Mouse (Mus musculus) induced T-regulatory cell, adult 2 months (primary cell): ENCODE data around the gene 9030612E09Rik.

ENCODE experiments used
- DNase-seq: peaks from one replicate; pipeline ENCODE4 v3.0.0-alpha.2; 2012; ENCODE audit warnings: low read depth

The 9030612E09Rik gene

GRCm38 (mm10) chr10:43174326-43175155, at the start of gene 9030612E09Rik, which contains the start of gene Sobp:
Gene 9030612E09Rik, plus strand, starts transcription at chr10:43174704.
Gene Sobp, minus strand, starts transcription at chr10:43174530.
- peak; percentile 12 for DNase-seq

GRCm38 (mm10) chr10:43128750-43129149, 45.8 kb upstream of the 9030612E09Rik start:
- DNase-seq = no peak

DNA sequence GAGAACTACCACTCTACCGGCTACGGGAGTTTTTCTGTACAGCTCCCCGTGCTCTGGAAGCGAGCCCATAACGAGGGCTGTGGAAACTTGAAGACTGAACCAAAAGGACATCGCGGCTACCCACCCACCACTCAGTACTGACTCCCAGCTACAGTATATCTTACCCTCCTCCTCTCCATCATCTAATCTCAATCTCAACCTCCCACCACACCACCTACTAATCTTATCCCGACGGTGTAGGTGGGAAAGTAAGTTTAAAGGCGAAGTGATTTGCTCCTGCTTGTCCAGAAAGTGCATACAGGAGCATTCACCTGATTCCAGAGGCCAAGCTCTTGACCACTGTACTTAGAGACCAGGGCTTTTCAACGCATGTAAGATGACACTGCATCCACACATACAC, 40.5 kb upstream of the 9030612E09Rik start:
- no peak for DNase-seq

- no peak for DNase-seq
Measured at GRCm38 (mm10) chr10:43143173-43143572, 31.3 kb upstream of the 9030612E09Rik start.

DNA sequence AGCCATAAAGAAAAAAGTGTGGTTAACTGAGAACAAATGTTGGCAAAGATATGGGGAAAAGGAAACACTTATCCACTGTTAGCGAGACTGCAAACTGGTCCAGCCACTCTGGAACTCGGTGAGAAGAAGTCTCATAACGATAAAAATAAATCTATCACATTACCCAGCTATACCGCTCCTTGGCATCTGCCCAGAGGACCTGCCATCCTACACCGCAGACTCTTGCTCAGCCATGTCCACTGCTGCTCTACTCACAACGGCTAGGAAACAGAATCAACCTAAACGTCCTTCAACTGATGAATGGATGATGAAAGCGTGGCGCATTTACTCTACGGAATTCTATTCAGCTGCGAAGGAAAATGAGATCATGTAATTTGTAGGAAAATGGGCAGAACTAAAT, 26.0 kb upstream of the 9030612E09Rik start:
- DNase-seq = no peak

DNA sequence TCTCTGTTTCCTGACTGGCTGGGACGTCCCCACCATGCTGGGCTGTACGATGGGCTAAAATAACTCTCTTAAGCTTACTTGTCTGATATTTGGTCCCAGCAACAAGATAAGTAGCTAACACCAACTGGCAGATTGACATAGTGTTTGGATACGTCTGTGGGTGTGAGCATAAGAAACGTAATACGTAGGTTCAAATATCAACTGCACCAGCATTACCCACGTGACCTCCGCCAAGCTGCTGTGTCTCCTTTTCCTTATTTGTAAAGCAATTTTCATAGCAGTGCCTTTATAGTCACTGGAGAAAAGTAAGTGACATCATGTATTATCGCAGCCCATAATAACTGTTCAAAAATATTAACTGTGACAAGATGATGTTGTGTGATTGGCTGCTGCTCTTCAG, 21.9 kb upstream of the 9030612E09Rik start:
- no peak for DNase-seq

DNA sequence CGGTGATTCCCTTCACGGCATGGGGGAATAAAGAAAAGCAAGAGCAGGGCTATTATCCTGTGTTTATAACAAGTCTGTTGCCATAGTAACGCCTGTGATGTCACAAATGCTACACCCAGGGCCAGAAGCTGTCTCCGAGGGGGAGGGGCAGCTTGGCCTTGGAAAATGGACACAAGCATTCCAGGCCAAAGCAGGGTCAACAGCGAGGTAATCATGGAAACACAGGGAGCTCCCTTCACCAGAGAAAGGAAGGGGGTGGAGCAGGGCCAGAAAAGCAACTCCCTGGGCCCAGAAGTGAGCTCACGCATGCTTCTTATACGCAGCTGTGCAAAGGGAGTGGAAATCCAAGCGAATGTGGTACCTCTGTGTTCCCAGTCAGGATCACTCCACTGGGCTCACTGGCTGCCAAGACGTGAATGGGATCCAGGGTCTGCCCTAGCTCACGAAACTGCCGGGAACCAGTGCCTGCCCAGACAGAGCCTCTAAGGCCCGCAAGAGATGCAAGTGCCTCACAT, 19.4 kb upstream of the 9030612E09Rik start:
- no peak for DNase-seq

DNA sequence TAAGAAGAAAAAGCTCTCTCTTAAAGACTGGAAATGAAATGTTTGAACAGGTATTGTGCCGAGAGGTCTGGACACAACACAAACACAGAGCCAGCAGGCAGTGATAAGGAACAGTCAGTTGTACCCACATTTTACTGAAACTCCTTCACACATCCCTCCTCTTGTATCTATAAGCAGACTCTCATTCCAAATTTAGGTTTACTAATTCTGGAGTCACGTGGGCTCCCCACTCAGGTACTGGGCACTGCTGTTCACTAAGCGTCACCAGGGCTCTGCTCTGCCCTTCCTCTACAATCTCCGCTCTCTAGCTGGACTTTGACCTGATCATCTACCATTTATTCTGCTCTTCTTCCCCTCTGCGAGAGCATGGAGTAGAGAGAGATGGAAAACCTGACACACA, 15.6 kb upstream of the 9030612E09Rik start:
- no peak for DNase-seq

- DNase-seq = no peak
Measured at GRCm38 (mm10) chr10:43159333-43159732, 15.2 kb upstream of the 9030612E09Rik start.

GRCm38 (mm10) chr10:43162318-43162717, 12.2 kb upstream of the 9030612E09Rik start:
- no peak for DNase-seq

- DNase-seq = no peak
Measured at GRCm38 (mm10) chr10:43164406-43164805, 10.1 kb upstream of the 9030612E09Rik start.

DNA sequence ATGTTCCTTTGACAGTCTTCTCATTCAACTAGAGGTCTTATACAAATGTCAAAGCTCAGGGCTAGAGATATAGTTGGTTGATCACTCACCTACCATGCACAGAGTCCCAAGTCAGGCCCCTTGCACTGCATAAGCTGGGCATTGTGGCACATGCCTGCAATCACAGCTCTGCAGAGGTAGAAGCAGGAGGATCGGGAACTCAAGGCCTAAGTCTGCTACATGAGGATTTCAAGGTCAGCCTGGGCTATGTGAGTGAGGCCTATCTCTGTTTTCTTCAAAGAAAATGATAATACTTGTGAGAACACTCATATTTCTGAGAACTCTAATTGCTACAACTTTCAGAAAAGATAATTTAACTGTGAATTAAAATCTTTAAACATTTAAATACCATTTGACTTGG, 8.4 kb upstream of the 9030612E09Rik start:
- no peak for DNase-seq

- DNase-seq = no peak
Measured at GRCm38 (mm10) chr10:43166817-43167216, 7.7 kb upstream of the 9030612E09Rik start.

DNA sequence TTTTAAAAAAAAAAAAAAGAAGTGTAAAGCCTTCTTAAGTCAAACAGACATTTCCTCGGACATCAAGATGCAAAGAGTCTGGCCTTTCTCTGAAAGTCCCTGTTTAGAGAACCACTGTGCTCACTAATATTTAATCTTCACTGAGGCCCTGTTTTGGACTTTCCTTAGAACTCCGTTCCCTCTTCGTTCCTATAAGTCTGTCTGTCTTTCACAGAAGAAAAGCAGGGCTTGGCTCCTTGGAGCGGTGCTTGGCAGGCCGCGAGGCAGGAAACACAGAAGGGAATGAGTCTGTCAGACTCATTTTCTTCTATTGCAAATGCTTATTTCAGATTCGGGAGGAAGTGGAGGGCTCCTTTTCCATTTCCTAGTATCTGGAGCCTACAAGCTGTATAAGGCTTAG, 5.7 kb upstream of the 9030612E09Rik start:
- DNase-seq = no peak

DNA sequence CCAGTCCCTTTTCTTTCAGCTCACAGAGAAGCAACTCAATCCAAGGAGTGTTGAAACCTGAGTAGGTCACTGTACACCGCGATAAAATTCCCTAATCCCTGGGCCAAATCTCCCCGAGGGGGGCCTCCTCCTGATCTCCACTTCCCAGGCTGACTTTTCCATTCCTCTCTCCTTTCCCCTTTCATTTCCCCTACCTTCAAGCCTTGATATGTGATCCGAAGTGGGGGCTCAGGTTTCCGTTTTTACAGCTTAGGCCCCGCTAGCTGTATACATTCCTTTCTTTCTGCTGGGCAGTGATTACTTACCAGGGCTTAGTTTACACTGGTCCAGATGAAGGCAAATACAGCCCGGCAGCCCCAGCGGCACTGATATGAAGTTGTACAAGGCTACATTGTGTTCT, 3.4 kb upstream of the 9030612E09Rik start:
- DNase-seq = no peak

- no peak for DNase-seq
Measured at GRCm38 (mm10) chr10:43172066-43172465, 2.4 kb upstream of the 9030612E09Rik start.

DNA sequence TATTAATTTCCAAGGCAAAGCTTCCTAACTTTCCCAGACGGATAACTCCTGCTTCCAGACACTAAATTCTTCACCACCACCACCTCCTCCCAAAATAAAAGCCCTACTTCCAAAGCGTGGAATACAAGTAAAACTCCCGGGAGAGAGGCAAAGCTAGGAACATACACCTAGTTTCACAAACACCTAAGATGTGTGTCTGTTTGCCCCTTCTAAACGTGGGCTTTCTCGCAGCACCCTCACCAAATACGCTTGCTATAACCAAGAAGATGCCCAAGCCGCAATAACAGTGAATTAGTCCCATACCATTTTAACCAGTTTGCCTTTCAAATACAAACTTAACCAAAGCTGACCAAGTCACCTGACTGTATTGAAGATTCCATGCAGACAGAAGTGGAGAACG, 1.9 kb upstream of the 9030612E09Rik start:
- no peak for DNase-seq

DNA sequence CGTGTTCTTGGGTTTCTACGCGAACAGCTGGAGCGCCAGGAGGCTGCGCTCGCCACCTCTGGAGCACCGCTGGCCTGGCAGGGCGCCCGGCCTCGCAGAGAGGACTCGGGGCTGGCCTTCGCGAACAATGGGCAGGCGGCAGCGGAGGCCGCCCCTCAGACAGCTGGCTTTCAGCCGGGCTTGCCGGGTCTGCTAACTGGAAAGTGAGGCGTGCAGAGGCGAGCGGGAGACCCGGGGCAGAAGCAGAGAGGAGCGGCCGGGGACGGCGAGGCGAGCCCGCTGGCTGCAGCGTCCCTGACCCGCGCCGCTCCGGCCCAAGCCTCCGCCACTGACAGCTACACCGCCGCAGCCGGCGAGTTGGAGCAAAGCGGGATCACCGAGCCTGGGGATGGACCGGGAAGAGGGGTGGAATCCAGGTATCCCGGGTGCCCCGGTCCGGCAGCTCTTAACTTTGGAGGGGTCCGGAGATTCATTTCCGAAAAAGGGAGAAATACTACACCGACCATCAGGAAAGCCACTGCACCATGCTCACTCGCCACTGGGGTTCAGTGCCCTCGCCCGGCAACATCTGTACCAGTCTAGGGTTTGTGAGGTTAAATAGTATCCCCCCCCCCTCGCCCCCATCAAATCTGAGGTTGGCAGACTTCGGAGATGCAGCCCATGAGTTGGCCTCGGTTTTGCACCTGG, 1.2 kb upstream of the 9030612E09Rik start:
- DNase-seq = peak; percentile 10

DNA sequence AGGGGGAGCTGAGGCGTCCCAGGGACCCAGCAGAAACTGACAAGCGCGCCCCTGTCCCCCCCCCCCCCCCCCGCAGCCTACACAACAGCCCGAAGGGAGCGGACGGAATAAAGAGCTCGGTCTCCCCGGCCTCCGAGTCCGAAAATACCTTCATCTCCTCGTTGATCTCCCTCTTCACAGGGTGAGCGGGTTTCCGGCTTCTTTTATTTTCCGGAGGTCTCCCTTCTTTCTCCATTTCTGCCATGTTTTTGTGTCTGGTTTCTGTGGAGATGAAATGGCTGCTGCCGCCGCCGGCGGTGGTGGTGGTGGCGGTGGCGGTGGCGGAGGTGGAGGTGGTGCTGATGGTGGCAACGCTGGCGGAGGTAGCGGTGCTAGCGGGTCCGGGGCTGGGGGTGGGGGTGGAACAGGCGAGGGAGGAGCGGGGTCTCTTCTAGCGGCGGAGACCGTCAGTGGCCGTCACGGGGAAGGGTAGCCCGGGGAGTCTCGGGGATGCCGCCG, 627 bp upstream of the 9030612E09Rik start:
- peak; percentile 22 for DNase-seq

DNA sequence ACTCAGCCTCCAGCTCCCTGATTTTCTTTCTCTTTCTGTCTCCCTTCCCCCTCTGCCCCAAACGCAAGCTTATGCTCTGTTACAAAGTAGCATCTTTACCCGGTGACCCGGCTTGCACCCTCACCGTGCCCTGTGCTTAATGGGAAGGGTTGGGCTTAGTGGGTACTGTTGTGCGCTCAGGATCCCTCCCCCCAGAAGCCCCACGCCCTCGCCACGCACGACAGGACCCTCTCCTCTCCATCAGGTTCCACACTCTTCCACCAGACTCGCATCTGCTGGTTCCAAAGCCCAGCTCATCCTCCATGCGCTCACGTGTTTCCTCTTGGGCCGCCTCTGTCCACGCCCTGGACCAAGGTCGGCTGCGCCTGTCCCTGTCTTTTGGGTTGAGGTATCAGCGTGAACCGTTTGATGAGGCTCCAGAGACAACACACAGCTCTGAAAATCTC, 675 bp downstream of the 9030612E09Rik start:
- peak; percentile 7 for DNase-seq

DNA sequence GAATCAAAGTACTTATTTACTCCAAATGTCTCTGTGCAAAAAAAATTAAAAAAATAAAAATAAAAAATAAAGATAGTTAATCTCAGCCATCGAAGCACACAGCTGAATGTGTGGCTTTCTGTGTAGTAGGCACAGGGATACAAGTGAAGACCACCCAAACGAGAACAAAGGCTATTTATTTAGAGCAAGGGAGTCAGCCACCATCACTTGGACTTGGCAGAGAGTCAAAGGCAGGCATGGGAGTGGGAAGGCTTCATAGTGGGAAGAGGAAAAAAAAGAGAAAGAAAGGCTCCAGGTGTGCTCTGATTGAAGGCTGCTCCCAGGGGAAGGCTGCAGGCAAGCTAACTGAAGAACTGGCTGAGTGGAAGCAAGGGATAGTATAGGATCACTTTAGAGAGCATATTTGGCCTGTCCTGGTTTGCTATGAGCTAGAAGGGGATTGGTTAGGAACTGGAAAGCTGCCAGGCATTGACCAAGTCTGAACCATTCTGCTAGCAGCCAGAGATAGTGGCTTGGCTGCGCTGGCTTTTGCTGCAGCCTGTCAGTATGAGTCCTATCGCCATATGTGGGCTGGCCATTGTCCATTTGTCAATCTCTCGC, 5.9 kb downstream of the 9030612E09Rik start:
- DNase-seq = no peak

- no peak for DNase-seq
Measured at GRCm38 (mm10) chr10:43200206-43200605, 25.7 kb downstream of the 9030612E09Rik start.
